Mouse (Mus musculus) heart, postnatal 0 days (tissue): ENCODE measurements around the gene Foxp1. TPM values are rescaled to one million over a fixed set of nuclear protein-coding genes. Genes with fewer than 3 reads are reported as not detected.

Source experiments
- ATAC-seq: fragments of 200-750 bp; cut with Nextera tagmentation; 2 replicates; pipeline ENCODE4 v1.8.0; 2017; ENCODE audit warnings: low read depth, moderate number of reproducible peaks, moderate library complexity; ENCODE audit not compliant: insufficient read depth
- DNase-seq: peaks from one replicate; pipeline ENCODE4 v3.0.0-alpha.2; 2016; ENCODE audit warnings: low spot score
- H3K27ac ChIP-seq: fragments of 300-500 bp; sonication (generic); 2 replicates; pipeline ENCODE4 v1.5.1; 2014; ENCODE audit warnings: low read depth, mild to moderate bottlenecking
- H3K27me3 ChIP-seq: fragments of 300-500 bp; sonication (generic); 2 replicates; pipeline ENCODE4 v1.6.1; 2014; ENCODE audit warnings: low read length, mixed read lengths; ENCODE audit not compliant: control insufficient read depth, insufficient read depth
- H3K36me3 ChIP-seq: fragments of 300-500 bp; sonication (generic); replicated peaks from 2 replicates; pipeline ENCODE4 v1.6.1; 2014; ENCODE audit warnings: low read length, mixed read lengths; ENCODE audit not compliant: control insufficient read depth, insufficient read depth
- H3K4me1 ChIP-seq: fragments of 300-500 bp; sonication (generic); 2 replicates; pipeline ENCODE4 v1.6.1; 2014; ENCODE audit warnings: antibody characterized with exemption; ENCODE audit not compliant: control insufficient read depth, insufficient read depth
- H3K4me2 ChIP-seq: fragments of 300-500 bp; sonication (generic); 2 replicates; pipeline ENCODE4 v1.6.1; 2014; ENCODE audit warnings: low read depth, mild to moderate bottlenecking, low read length, moderate library complexity
- H3K4me3 ChIP-seq: fragments of 300-500 bp; sonication (generic); 2 replicates; pipeline ENCODE4 v1.5.1; 2014; ENCODE audit warnings: low read depth, low read length
- H3K9ac ChIP-seq: fragments of 300-500 bp; sonication (generic); replicated peaks from 2 replicates; pipeline ENCODE4 v1.6.1; 2014; ENCODE audit warnings: low read depth, low read length, mixed read lengths
- H3K9me3 ChIP-seq: fragments of 300-500 bp; sonication (generic); replicated peaks from 2 replicates; pipeline ENCODE4 v1.6.1; 2016; ENCODE audit warnings: low read length; ENCODE audit not compliant: control insufficient read depth
- CTCF ChIP-seq: IDR thresholded peaks from 2 replicates; pipeline ENCODE4 v1.5.1; 2016; ENCODE audit warnings: antibody characterized with exemption, control low read depth, low read depth
- EP300 ChIP-seq: IDR thresholded peaks from 2 replicates; pipeline ENCODE4 v1.6.1; 2016; ENCODE audit warnings: antibody characterized with exemption, low read depth
- WGBS: fragments of 180-500 bp; shearing (Covaris S2); extraction: QIAGEN DNeasy Blood & Tissue Kit; methylation state at CpG from one replicate; pipeline ENCODE4 v1.1.7; 2014; 5-methylcytosine and 5-hydroxymethylcytosine counted together
- polyA plus RNA-seq: library from polyadenylated mRNA; unstranded; fragments of >200 nt; fragmentation: Nextera tagmentation; extraction: Ambion mirVana; gene quantifications from 2 replicates; pipeline ENCODE4 v1.2.1, GENCODE M21; 2015
- total RNA-seq: library from RNA; depleted of rRNA; stranded (reverse); fragments of >200 nt; gene quantifications from 2 replicates; pipeline ENCODE4 v1.2.3, GENCODE M21; 2014; ENCODE audit warnings: low replicate concordance

Foxp1 gene
- total and polyA plus RNA-seq, 2 experiments from 2014 or later = 40.7 to 88.1 TPM

- DNase-seq (no peak), ATAC-seq (no peak)
- peaks cover 3% of the 10 kb centered on the region for H3K4me1 ChIP-seq
- no peak overlapping the region for H3K9ac ChIP-seq
- 77% methylated on average over 5 of the region's 5 CpGs for WGBS
- H3K4me2 ChIP-seq = no peak overlapping the region
- TF ChIP-seq CTCF = no peak
- no peak for TF ChIP-seq EP300
- no peaks in the 10 kb centered on the region for H3K27me3 ChIP-seq
- 0 out of 2 replicates have a peak, but pooled peaks cover 3% of the 10 kb centered on the region for H3K36me3 ChIP-seq
- no peaks in the 10 kb centered on the region for H3K9me3 ChIP-seq
- no peak overlapping the region for H3K27ac ChIP-seq
- H3K4me3 ChIP-seq = no peak overlapping the region
Measured at GRCm38 (mm10) chr6:99211663-99212333, 310.7 kb downstream of the Foxp1 start.

GRCm38 (mm10) chr6:99210161-99210560, 312.4 kb downstream of the Foxp1 start:
- no peak for DNase-seq
- no peak overlapping the region for H3K9ac ChIP-seq
- H3K27ac ChIP-seq = no peak overlapping the region
- no peak for ATAC-seq
- 0 out of 2 replicates have a peak, but pooled peaks cover 3% of the 10 kb centered on the region for H3K36me3 ChIP-seq
- 49% methylated on average over 7 of the region's 7 CpGs for WGBS
- H3K27me3 ChIP-seq = no peaks in the 10 kb centered on the region
- TF ChIP-seq CTCF = no peak
- no peak for TF ChIP-seq EP300
- no peak overlapping the region for H3K4me3 ChIP-seq
- H3K9me3 ChIP-seq = no peaks in the 10 kb centered on the region
- no peak overlapping the region for H3K4me2 ChIP-seq
- peaks cover 14% of the 10 kb centered on the region for H3K4me1 ChIP-seq

- 0 out of 2 replicates have a peak, but pooled peaks cover 3% of the 10 kb centered on the region for H3K36me3 ChIP-seq
- no peaks in the 10 kb centered on the region for H3K27me3 ChIP-seq
- WGBS = 29% methylated on average over 6 of the region's 6 CpGs
- peak overlapping the region; percentile 36 for H3K27ac ChIP-seq
- TF ChIP-seq CTCF (no peak), EP300 (no peak)
- DNase-seq (no peak), ATAC-seq (no peak)
- H3K9me3 ChIP-seq = no peaks in the 10 kb centered on the region
- H3K4me3 ChIP-seq = no peak overlapping the region
- H3K9ac ChIP-seq = no peak overlapping the region
- H3K4me2 ChIP-seq = peak overlapping the region; percentile 56
- H3K4me1 ChIP-seq = peaks cover 20% of the 10 kb centered on the region
Measured at GRCm38 (mm10) chr6:99207226-99207885, 315.2 kb downstream of the Foxp1 start.

- 0 out of 2 replicates have a peak, but pooled peaks cover 3% of the 10 kb centered on the region for H3K36me3 ChIP-seq
- no peaks in the 10 kb centered on the region for H3K9me3 ChIP-seq
- H3K4me2 ChIP-seq = peak overlapping the region; percentile 56
- no peak for ATAC-seq
- TF ChIP-seq EP300 (no peak), CTCF (no peak)
- H3K27me3 ChIP-seq = no peaks in the 10 kb centered on the region
- peak overlapping the region; percentile 60 for H3K9ac ChIP-seq
- H3K27ac ChIP-seq = peak overlapping the region; percentile 93
- DNase-seq = no peak
- 19% methylated on average over 5 of the region's 5 CpGs for WGBS
- H3K4me3 ChIP-seq = peak overlapping the region; percentile 46
- peaks cover 26% of the 10 kb centered on the region for H3K4me1 ChIP-seq
Measured at GRCm38 (mm10) chr6:99206437-99206870, 316.1 kb downstream of the Foxp1 start.

GRCm38 (mm10) chr6:99205587-99206436, 316.7 kb downstream of the Foxp1 start:
- DNase-seq (no peak), ATAC-seq (no peak)
- Histone ChIP-seq H3K4me1 (peaks cover 31% of the 10 kb centered on the region), H3K36me3 (0 out of 2 replicates have a peak, but pooled peaks cover 3% of the 10 kb centered on the region), H3K9ac (peak overlapping the region; percentile 60), H3K27me3 (no peaks in the 10 kb centered on the region), H3K4me3 (peak overlapping the region; percentile 46), H3K9me3 (no peaks in the 10 kb centered on the region), H3K27ac (peak overlapping the region; percentile 93), H3K4me2 (peak overlapping the region; percentile 56)
- 15% methylated on average over 13 of the region's 13 CpGs for WGBS
- TF ChIP-seq CTCF = no peak
- no peak for TF ChIP-seq EP300
